Mouse (Mus musculus) ovary, postnatal 10 days (tissue): ENCODE data around the gene Olfr876.
"Not testable (repeated sequence)": the region's sequence is repeated elsewhere in the genome, so short reads cannot be mapped to it uniquely, and the experiment has no call there.

Source experiments
- DNase-seq: peaks from one replicate; pipeline ENCODE4 v3.0.0; 2022; ENCODE audit warnings: low spot score

The Olfr876 gene

DNA sequence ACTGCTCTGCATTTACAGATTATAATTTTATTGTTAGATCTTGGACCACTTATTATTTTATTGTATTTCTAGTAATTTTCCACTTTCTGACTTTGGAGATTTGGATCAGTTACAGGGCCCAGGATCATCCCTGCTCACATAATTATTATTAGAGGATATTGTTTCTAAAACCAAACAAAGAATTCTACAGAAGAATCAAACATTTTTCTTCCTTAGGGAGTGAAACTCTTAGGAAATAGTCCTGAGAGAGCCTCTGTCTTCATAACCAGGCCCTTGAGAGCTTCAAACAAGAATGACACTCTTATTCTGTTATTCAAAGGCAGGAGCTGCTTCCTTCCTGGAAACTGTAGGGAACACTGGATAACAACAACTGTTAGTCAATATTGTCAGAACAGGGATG is at the start of gene Olfr876:
Olfr876 (plus strand) TSS at position 301 of the 400 bp plus-strand sequence.
- DNase-seq: no peak

- no peak for DNase-seq
These were observed 41.1 kb upstream of the Olfr876 start for GRCm38 (mm10) chr9:37761728-37762127.

DNA sequence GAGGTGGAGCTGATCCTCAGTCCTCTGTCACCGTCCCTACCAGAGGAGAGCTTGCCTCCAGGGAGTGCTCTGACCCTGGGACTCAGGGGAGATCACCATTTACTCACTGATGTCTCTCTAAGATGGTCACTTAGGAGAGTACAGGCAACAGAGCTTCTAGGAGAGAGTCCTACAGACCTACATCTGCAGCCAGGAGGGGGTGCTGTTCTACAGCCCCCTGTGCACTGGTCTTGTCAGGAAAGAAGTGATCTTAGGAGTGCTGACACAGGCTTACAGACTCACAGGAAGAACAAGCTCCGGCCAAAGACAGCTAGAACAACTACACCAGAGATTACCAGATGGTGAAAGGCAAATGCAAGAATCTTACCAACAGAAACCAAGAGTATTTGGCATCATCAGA is 40.3 kb upstream of the Olfr876 start:
- DNase-seq: no peak

DNA sequence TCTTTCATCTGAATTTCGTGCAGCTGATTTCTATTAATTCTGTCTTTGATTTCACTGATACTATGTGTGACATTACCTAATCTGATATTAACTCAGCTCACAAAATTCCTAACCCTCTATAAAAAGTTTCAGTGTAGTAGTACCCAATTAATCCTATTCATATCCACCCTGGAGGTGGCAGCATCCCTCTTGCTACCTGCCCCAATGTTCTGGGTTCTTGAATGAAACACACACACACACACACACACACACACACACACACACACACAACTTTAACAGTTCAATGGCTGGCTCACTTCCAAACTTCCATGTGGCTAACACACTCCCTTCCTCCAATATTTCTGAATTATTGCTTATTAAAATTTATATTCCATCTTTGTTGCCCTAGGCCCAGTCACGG is 32.2 kb upstream of the Olfr876 start:
- DNase-seq: no peak

- DNase-seq: no peak
These were observed 31.1 kb upstream of the Olfr876 start, which contains the start of gene Olfr875 for GRCm38 (mm10) chr9:37771759-37772158. TSS of gene Olfr875 (plus strand) at chr9:37771857.

- peak; percentile 9 for DNase-seq
These were observed 20.0 kb upstream of the Olfr876 start for GRCm38 (mm10) chr9:37782766-37783260.

DNA sequence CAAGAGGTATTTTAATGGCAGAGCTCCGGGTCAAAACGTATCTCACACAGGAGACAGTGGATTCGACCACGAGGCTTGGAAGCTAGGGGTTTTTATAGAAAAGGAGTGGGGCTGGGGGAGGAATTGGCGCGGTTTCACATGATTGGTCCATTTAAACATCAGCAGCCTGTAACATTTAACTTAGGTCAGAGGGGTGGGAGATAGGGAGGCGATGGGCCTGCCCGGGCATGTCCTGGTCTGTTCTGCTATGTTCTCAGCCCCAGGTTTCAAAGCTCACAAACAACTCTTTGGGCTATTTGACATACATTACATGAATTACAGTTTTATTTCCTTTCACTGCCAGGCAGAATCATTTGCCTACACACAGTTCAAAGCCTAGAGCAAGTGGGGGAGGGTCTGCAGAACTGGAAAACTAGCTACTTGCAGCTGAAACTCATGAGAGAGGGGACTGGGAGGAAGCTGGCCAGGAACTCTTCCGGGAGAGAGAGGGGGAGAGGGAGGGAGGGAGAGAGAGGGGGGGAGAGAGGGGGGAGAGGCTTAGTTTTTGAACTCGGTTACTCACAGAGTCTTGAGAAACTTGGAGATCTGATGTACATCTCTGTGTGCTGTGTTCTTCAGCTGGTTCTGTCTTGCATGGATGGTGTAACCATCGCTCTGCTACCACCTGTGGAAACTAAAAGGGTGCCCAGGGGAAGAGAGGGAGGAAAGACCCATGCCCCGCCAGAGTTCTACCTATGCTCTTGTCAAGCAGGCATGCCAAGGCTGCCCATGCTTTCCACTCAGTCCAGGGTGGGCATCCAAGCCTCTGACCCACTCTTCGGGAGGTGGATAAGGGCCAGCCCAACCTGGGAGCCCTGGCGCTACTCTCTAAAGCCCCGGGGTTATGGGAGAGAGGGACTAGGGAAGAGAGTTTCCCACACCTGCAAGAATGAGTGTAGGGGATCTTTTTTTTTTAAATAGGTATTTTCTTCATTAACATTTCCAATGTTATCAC is 19.1 kb upstream of the Olfr876 start:
- DNase-seq: not testable (repeated sequence)

DNA sequence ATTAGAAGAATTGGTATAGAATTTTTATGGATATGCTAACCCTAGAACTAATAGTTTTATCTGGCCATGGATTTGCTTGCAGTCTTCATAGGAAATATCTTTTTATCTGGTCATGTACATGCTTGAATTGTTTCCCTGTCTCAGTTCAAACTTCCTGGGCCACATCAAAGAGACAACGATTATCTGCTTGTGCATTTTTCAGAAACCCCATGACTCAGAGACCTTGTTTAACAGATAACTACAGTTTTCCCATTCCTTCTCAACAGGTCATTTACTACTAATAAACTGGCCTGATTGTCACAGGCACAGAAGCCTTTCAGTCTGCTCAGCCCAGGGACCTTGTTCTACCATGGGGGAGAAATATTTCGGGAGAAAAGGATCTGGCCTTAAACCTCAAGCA is 16.4 kb upstream of the Olfr876 start:
- no peak for DNase-seq

- DNase-seq: no peak
These were observed 776 bp upstream of the Olfr876 start for GRCm38 (mm10) chr9:37802055-37802454.

DNA sequence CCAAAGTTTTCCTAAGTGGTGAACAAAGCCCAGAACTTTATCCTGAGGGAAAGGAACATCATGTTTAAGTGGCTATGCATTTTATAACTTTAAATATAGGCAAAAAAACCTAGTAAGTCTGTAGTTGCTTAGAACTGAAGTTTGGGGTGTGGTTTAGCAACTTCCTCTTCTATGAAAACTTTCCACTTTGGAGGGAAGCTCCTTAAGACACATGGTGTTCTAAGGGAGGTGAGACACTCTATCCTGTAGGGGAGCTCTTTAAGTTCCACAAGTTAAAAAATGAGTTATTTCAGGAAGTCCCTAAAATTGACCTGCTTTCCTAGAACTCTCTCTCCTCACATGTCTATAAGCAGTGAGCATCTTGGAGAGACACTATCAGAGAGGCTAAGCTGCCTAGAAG is 4.4 kb downstream of the Olfr876 start:
- no peak for DNase-seq

GRCm38 (mm10) chr9:37808456-37808855 is 5.6 kb downstream of the Olfr876 start:
- no peak for DNase-seq

GRCm38 (mm10) chr9:37808976-37809375 is 6.1 kb downstream of the Olfr876 start:
- DNase-seq: no peak

- no peak for DNase-seq
These were observed 11.9 kb downstream of the Olfr876 start for GRCm38 (mm10) chr9:37814696-37815095.

DNA sequence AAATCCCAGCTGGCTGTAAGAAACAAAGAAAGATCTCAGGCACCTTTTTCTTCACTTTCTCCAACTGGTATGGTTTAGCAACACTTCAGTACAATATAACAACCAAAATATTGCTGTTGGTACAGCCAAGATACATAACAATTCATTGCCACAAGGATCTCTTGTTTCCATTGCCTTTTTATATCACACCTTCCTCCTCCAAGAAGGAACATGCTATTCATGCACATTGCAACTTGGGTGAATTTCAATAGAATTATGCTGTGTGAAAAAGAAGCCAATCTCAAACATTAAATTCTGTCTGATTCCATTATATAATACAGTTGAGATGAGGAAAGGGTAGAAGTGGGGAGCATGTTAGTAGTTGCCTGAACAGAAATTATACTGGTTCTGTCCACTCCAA is 27.1 kb downstream of the Olfr876 start:
- DNase-seq: no peak

DNA sequence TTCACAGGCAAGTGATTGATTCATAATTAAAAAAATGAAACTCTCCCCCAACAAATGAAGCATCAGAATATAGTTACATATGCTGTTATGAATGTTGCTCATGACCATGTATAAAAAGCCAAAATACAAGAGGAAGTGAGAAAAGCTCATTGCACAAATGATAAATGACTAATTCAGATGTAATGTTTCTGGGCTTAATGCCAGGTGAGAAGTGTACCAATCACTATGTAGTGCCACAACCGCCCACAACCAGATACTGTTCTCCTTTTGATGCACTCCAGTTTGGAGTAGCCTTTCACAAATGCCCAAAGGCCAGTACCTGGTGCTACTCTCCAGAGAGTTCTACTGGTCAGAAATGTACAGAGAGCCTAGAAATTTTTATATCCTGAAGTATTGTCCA is 30.5 kb downstream of the Olfr876 start:
- DNase-seq: no peak

DNA sequence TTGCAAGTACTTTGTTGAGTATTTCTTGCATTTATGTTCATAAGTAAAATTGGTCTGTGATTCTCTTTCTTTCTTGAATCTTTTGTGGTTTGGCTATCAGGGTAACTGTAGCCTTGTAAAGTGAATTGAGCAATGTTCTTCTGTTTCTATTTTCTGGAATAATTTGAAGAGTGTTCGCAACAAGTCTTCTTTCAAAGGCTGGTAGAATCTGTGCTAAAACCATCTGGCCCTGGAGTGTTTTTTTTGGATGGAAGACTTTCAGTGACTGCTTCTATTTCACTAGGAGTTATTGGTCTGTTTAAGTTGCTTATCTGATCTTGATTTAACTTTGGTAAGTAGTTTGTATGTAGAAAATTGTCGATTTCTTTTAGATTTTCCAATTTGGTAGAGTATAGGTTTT is 46.4 kb downstream of the Olfr876 start:
- DNase-seq: no peak

DNA sequence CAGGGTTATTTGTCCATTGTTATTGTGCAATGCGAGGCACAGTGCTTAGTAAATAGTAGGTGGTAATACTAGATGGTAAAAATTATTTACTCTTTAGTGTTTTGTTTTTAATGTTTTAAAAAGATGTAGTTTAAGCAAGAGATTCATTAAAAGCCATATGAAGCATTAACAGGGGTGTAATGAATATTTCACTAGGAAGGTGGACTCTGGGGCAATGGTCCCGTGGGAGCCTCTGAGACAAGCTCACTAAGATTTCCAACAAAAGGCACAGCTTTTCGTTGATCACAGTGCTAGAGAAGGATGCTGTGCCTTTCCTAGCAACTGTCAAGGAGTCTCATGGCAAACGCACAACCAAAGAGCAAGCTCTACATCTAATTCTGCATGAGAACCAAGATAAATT is 51.1 kb downstream of the Olfr876 start, which contains the start of gene Olfr877:
Olfr877 (plus strand) TSS at position 301 of the 400 bp plus-strand sequence.
- DNase-seq: no peak
